Mouse (Mus musculus): ENCODE results near the gene Cacul1. TPM values are rescaled to one million over a fixed set of nuclear protein-coding genes. Genes with fewer than 3 reads are reported as not detected.

The Cacul1 gene
- polyA plus RNA-seq, 1 experiment, result 9.6 TPM

DNA sequence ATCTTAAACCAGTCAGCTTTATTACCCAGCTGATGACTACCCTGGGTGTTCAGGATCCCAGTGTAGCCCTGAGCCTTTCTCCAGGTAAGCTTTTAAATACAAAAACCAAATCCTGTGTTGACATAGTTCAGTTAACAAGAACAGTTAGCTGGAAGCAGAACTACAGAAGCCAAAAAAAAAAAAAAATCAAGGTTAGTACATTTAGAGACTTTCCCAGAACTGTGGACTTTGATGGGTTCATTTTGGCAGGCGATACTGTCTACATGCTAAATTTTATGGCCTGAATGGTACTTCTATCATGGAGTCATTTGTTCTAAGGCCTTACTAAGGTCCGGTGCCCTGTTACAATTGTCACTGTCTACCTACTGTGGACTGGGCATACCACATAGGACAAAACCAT, 8.8 kb upstream of the Cacul1 start:
- no peak for TF ChIP-seq CTCF (IDR thresholded peaks at IDR 0.05; ENCODE audit: insufficient read depth, low read length)
- no peak for TF ChIP-seq POLR2A (IDR thresholded peaks at IDR 0.05; ENCODE audit: borderline replicate concordance, extremely low read depth, low read depth, low read length)
- 96% methylated on average over 2 of the region's 2 CpGs for WGBS
- DNase-seq, result no peak
- no peaks in the 10 kb centered on the region for H3K4me1 ChIP-seq (ENCODE audit: control insufficient read depth, insufficient read depth, low read length)
- H3K4me3 ChIP-seq (replicated peaks; ENCODE audit: extremely low read depth, low read depth, low read length), result no peak overlapping the region

GRCm38 (mm10) chr19:60586652-60587051, 5.8 kb upstream of the Cacul1 start:
- no peaks in the 10 kb centered on the region; the same call in 1 of the 2 replicates for H3K4me1 ChIP-seq (ENCODE audit: control insufficient read depth, insufficient read depth, low read length)
- no peak for DNase-seq
- WGBS, result 72% methylated on average over 5 of the region's 5 CpGs
- no peak for TF ChIP-seq CTCF (IDR thresholded peaks at IDR 0.05; ENCODE audit: insufficient read depth, low read length)
- no peak for TF ChIP-seq POLR2A (IDR thresholded peaks at IDR 0.05; ENCODE audit: borderline replicate concordance, extremely low read depth, low read depth, low read length)
- H3K4me3 ChIP-seq (replicated peaks; ENCODE audit: extremely low read depth, low read depth, low read length), result no peak overlapping the region

- H3K4me1 ChIP-seq (ENCODE audit: control insufficient read depth, insufficient read depth, low read length), result peaks cover 9% of the 10 kb centered on the region
- no peak for DNase-seq
- 96% methylated on average over 2 of the region's 2 CpGs for WGBS
- H3K4me3 ChIP-seq (replicated peaks; ENCODE audit: extremely low read depth, low read depth, low read length), result no peak overlapping the region
- no peak for TF ChIP-seq CTCF (IDR thresholded peaks at IDR 0.05; ENCODE audit: insufficient read depth, low read length)
- no peak for TF ChIP-seq POLR2A (IDR thresholded peaks at IDR 0.05; ENCODE audit: borderline replicate concordance, extremely low read depth, low read depth, low read length)
These were observed 2.4 kb upstream of the Cacul1 start for GRCm38 (mm10) chr19:60583201-60583600.

- Histone ChIP-seq H3K4me1 (ENCODE audit: control insufficient read depth, insufficient read depth, low read length) (peaks cover 11% of the 10 kb centered on the region), H3K4me3 (replicated peaks; ENCODE audit: extremely low read depth, low read depth, low read length) (peak overlapping the region; percentile 95)
- no peak for DNase-seq
- WGBS, result 30% methylated on average over 4 of the region's 4 CpGs
- TF ChIP-seq POLR2A (IDR thresholded peaks at IDR 0.05; ENCODE audit: borderline replicate concordance, extremely low read depth, low read depth, low read length) (no peak), CTCF (IDR thresholded peaks at IDR 0.05; ENCODE audit: insufficient read depth, low read length) (no peak)
These were observed 809 bp upstream of the Cacul1 start for GRCm38 (mm10) chr19:60581377-60582290.

GRCm38 (mm10) chr19:60579771-60580581, 849 bp downstream of the Cacul1 start:
- H3K4me3 ChIP-seq (replicated peaks; ENCODE audit: extremely low read depth, low read depth, low read length), result peak overlapping the region; percentile 95
- H3K4me1 ChIP-seq (ENCODE audit: control insufficient read depth, insufficient read depth, low read length), result peaks cover 13% of the 10 kb centered on the region
- peak; percentile 38 for DNase-seq
- under 1% methylated on average over 34 of the region's 34 CpGs for WGBS
- TF ChIP-seq POLR2A (IDR thresholded peaks at IDR 0.05; ENCODE audit: borderline replicate concordance, extremely low read depth, low read depth, low read length) (0 out of 2 replicates have a peak, but pooled peaks have one; percentile 10), CTCF (IDR thresholded peaks at IDR 0.05; ENCODE audit: insufficient read depth, low read length) (no peak)

DNA sequence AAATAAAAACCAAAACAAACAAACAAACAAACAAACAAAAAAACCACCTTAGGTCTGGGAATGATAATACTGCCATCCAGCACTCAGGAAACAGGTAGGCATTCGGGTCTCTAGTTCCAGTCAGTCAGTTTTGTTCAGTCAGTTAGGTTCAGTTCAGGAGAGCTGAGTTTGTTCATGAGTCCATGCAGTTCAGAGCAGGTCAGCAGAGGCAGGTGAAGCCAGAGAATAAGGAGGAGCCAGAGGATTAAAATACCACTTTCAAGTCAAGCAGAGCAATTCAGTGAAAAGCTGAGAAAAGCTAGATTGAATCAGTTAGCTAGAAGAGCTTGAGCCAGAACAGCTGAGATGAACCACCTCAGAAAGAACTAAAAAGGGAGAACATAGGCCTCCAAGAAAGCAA, 4.1 kb downstream of the Cacul1 start:
- TF ChIP-seq CTCF (IDR thresholded peaks at IDR 0.05; ENCODE audit: insufficient read depth, low read length) (no peak), POLR2A (IDR thresholded peaks at IDR 0.05; ENCODE audit: borderline replicate concordance, extremely low read depth, low read depth, low read length) (no peak)
- DNase-seq, result no peak
- 84% methylated on average over 1 of the region's 1 CpGs for WGBS

DNA sequence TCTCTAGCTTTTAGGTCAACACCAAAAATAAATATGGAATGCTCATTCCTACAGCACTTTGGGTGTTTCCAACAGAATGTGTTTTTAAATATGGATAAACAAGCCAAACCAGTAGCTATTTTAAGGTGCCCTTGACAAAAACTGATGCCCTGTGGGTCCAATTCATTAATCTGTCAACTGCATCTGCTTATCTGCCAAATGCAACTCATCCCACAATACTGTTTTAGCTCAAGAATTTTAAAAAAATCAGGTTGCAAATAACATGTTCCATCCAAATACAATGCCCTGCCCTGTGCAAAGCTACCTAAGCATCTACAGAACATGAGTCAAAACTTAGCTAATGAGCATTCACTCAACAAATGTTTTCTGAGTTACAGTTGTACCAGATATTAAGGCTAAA, 20.3 kb downstream of the Cacul1 start:
- Histone ChIP-seq H3K4me1 (ENCODE audit: control insufficient read depth, insufficient read depth, low read length) (no peaks in the 10 kb centered on the region), H3K4me3 (replicated peaks; ENCODE audit: extremely low read depth, low read depth, low read length) (no peak overlapping the region)
- no peak for DNase-seq
- TF ChIP-seq POLR2A (IDR thresholded peaks at IDR 0.05; ENCODE audit: borderline replicate concordance, extremely low read depth, low read depth, low read length) (no peak), CTCF (IDR thresholded peaks at IDR 0.05; ENCODE audit: insufficient read depth, low read length) (no peak)

More for the DNA sequence above, 4.1 kb downstream of the Cacul1 start:
- Histone ChIP-seq H3K4me3 (replicated peaks; ENCODE audit: extremely low read depth, low read depth, low read length) (no peak overlapping the region), H3K4me1 (ENCODE audit: control insufficient read depth, insufficient read depth, low read length) (peaks cover 13% of the 10 kb centered on the region)

DNA sequence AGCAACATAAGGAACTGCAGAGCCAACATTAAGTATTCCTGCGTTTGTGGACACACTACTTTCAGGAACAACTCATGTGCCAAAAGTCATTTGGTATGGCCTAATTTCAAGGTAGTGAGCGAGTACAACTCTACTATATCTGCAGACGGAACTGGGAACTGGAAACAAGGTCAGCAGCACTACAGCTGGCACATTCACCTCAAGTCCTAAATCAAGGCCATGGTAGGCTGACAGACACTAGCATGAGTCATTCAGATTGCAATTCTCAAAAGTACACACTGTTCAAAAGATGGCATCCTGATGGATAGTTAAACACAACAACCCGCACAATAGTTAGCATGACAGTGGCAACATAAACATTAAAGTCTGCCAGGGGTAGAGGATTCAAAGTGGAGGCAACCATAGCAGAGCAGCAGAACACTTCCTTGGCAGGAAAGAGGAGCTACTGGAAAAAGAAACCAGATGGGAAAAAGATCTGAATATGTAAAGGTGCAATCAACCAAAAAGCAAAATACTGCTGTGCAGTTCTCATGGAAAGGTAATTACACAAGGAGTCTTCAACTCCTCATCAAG, 25.9 kb downstream of the Cacul1 start:
- WGBS, result 47% methylated on average over 4 of the region's 4 CpGs
- TF ChIP-seq CTCF (IDR thresholded peaks at IDR 0.05; ENCODE audit: insufficient read depth, low read length) (no peak), POLR2A (IDR thresholded peaks at IDR 0.05; ENCODE audit: borderline replicate concordance, extremely low read depth, low read depth, low read length) (no peak)
- Histone ChIP-seq H3K4me1 (ENCODE audit: control insufficient read depth, insufficient read depth, low read length) (peaks cover 3% of the 10 kb centered on the region; the same call in 1 of the 2 replicates), H3K4me3 (replicated peaks; ENCODE audit: extremely low read depth, low read depth, low read length) (no peak overlapping the region)
- DNase-seq, result no peak

DNA sequence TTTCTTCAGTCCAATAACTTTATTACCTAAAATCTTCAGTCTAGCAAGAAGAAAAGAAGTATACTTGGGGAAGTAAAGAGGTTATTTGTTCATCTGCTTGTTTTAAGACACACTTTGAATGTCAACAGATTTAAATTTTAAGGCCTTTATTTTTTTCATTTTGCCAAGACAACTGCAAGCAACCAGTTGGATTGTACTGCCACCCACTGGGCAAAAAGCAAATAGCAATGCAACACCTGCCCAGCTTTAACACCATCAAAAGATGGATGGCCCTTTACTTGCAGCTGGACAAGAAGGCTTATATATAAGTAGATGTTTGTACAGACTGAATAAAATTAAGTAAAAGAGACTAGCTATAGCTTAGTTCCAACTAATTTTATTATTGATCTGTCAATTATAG, 27.3 kb downstream of the Cacul1 start:
- H3K4me1 ChIP-seq (ENCODE audit: control insufficient read depth, insufficient read depth, low read length), result peaks cover 3% of the 10 kb centered on the region; the same call in 1 of the 2 replicates
- TF ChIP-seq CTCF (IDR thresholded peaks at IDR 0.05; ENCODE audit: insufficient read depth, low read length) (peak; percentile 40; the same call in 1 of the 2 replicates), POLR2A (IDR thresholded peaks at IDR 0.05; ENCODE audit: borderline replicate concordance, extremely low read depth, low read depth, low read length) (no peak)
- DNase-seq, result peak; percentile 59
- no peak overlapping the region for H3K4me3 ChIP-seq (replicated peaks; ENCODE audit: extremely low read depth, low read depth, low read length)

Data from lung, adult 2 months (tissue).